Mouse (Mus musculus) mature B cell (primary cell): ENCODE data around the gene H2al1b.

Experiments
- in situ Hi-C: fragments of 300-500 bp; cut with MboI; formaldehyde crosslinking; loops from 2 replicates; pipeline ENCODE4 v1.14.3; 2019

H2al1b gene

GRCm38 (mm10) chrX:11346756-11347155 lies 44.5 kb downstream of the H2al1b start:
- in situ Hi-C loops: no loop called here
